Mouse (Mus musculus) testis, adult 2 months (tissue): Measurements from ENCODE around the gene Cdca4.

Experiments used
- CTCF ChIP-seq: fragments of 200-500 bp; IDR thresholded peaks from 2 replicates; pipeline ENCODE4 v1.5.1; 2012; ENCODE audit warnings: low read depth, mild to moderate bottlenecking, inconsistent platforms, low read length, moderate library complexity; ENCODE audit not compliant: control insufficient read depth, insufficient read depth, insufficient replicate concordance
- POLR2A ChIP-seq: fragments of 200-500 bp; IDR thresholded peaks from 2 replicates; pipeline ENCODE4 v1.6.1; 2012; ENCODE audit warnings: low read depth, mild to moderate bottlenecking, inconsistent platforms, low read length, moderate library complexity; ENCODE audit not compliant: control insufficient read depth

GRCm38 (mm10) chr12:112853050-112853729, 24.0 kb upstream of the Cdca4 start:
- TF ChIP-seq POLR2A (no peak), CTCF (no peak)
